Mouse (Mus musculus): ENCODE measurements around the gene Ly86.

GRCm38 (mm10) chr13:37436267-37437013 is 91.4 kb downstream of the Ly86 start:
- TF ChIP-seq POLR2A (IDR thresholded peaks at IDR 0.05; ENCODE audit: extremely low read depth, insufficient read depth, low read length) (no peak), CTCF (IDR thresholded peaks at IDR 0.05; ENCODE audit: extremely low read depth, insufficient read depth, low read length) (no peak)
